Mouse (Mus musculus): ENCODE measurements around the gene Il18bp. TPM values are rescaled to one million over a fixed set of nuclear protein-coding genes. Genes with fewer than 3 reads are reported as not detected.

Gene Il18bp
- total and polyA plus RNA-seq, 3 experiments = 1.9 to 3.3 (median 1.9) TPM

- Histone ChIP-seq H3K9ac (ENCODE audit: insufficient read depth, low read depth) (no peak overlapping the region), H3K4me3 (replicated peaks in 1 of 3; ENCODE audit: low read depth in 2 of 3, low read length in 2 of 3, poor library complexity in 1 of 3) (no peak overlapping the region), H3K9me3 (replicated peaks; ENCODE audit: low read length) (no peaks in the 10 kb centered on the region), H3K36me3 (replicated peaks in 1 of 2; ENCODE audit: control insufficient read depth in 1 of 2, insufficient read depth in 1 of 2, low read length in 1 of 2) (peaks cover 32 to 89% of the 10 kb centered on the region in 2 experiments), H3K27ac (ENCODE audit: insufficient read depth, low read depth) (no peak overlapping the region), H3K4me1 (ENCODE audit: control insufficient read depth in 1 of 2, insufficient read depth in 2 of 2) (peaks cover 0 to 4% of the 10 kb centered on the region in 2 experiments; a peak in 1 of 4 replicates), H3K4me2 (ENCODE audit: insufficient read depth, low read depth, poor library complexity, severe bottlenecking) (no peak overlapping the region), H3K27me3 (replicated peaks) (no peaks in the 10 kb centered on the region), H3K79me2 (replicated peaks; ENCODE audit: control insufficient read depth, extremely low read depth, insufficient read depth, poor library complexity, severe bottlenecking) (no peaks in the 10 kb centered on the region; the same call in 1 of the 2 replicates)
- TF ChIP-seq CTCF (conservative IDR thresholded peaks at IDR 0.05 in 1 of 2, IDR thresholded peaks at IDR 0.05 in 1 of 2; ENCODE audit: low read depth in 2 of 2, low read length in 2 of 2) (no peak), GABPA (IDR thresholded peaks at IDR 0.05; ENCODE audit: insufficient replicate concordance, low read depth, low read length) (no peak), MYC (IDR thresholded peaks at IDR 0.05; ENCODE audit: low read depth, low read length) (no peak), KAT2A (IDR thresholded peaks at IDR 0.05; ENCODE audit: insufficient replicate concordance, low read length) (no peak), CHD2 (IDR thresholded peaks at IDR 0.05; ENCODE audit: low read length) (no peak), HCFC1 (IDR thresholded peaks at IDR 0.05; ENCODE audit: low read depth, low read length) (no peak), EP300 (IDR thresholded peaks at IDR 0.05; ENCODE audit: low read length) (no peak), CHD1 (IDR thresholded peaks at IDR 0.05; ENCODE audit: low read depth, low read length) (no peak), UBTF (IDR thresholded peaks at IDR 0.05; ENCODE audit: low read depth, low read length) (no peak), ZMIZ1 (IDR thresholded peaks at IDR 0.05; ENCODE audit: low read depth, low read length) (no peak)
- dilution Hi-C loops (cut with MboI; ENCODE audit: extremely low pct_ligation_motif_present, extremely low pct_unique_long_range_greater_than_20kb, low sequenced_read_pairs) (no loop called here), in situ Hi-C loops (cut with MboI; ENCODE audit: low pct_ligation_motif_present, low pct_unique_long_range_greater_than_20kb, low sequenced_read_pairs) (no loop called here)
- DNase-seq (ENCODE audit: extremely low read depth) = no peak
Measured at GRCm38 (mm10) chr7:101985081-101985480, 33.4 kb downstream of the Il18bp start.

DNA sequence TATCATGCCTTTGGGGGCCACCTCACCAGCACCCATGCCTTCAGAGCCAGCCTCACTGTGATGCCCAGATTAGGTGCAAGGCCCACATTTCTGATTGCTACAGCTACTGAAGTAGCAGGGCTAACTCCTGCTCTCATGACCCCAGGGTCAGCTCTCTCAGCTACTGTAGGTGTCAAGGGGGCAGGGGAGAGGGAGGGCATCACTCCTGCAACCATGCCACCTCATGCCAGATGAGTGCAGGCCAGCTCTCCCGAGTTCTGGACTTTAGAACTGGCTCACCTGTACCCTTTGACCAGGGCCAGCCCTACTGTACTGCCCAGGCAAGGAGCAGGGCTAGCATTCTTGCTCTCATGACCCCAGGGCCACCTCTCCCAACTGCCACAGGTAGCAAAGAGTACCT is 35.8 kb downstream of the Il18bp start:
- in situ Hi-C loops (cut with MboI; ENCODE audit: low pct_ligation_motif_present, low pct_unique_long_range_greater_than_20kb, low sequenced_read_pairs) (no loop called here), dilution Hi-C loops (cut with MboI; ENCODE audit: extremely low pct_ligation_motif_present, extremely low pct_unique_long_range_greater_than_20kb, low sequenced_read_pairs) (no loop called here)
- H3K9ac ChIP-seq (ENCODE audit: insufficient read depth, low read depth) = no peak overlapping the region
- no peak overlapping the region for H3K4me3 ChIP-seq (replicated peaks in 1 of 3; ENCODE audit: low read depth in 2 of 3, low read length in 2 of 3, poor library complexity in 1 of 3)
- H3K36me3 ChIP-seq (replicated peaks in 1 of 2; ENCODE audit: control insufficient read depth in 1 of 2, insufficient read depth in 1 of 2, low read length in 1 of 2) = peaks cover 17 to 74% of the 10 kb centered on the region in 2 experiments
- no peak for DNase-seq (ENCODE audit: extremely low read depth)
- H3K4me1 ChIP-seq (ENCODE audit: control insufficient read depth in 1 of 2, insufficient read depth in 2 of 2) = peaks cover 0 to 4% of the 10 kb centered on the region in 2 experiments; a peak in 1 of 4 replicates
- no peaks in the 10 kb centered on the region; the same call in 1 of the 2 replicates for H3K79me2 ChIP-seq (replicated peaks; ENCODE audit: control insufficient read depth, extremely low read depth, insufficient read depth, poor library complexity, severe bottlenecking)
- no peaks in the 10 kb centered on the region for H3K27me3 ChIP-seq (replicated peaks)
- TF ChIP-seq MYC (IDR thresholded peaks at IDR 0.05; ENCODE audit: low read depth, low read length) (no peak), SMC3 (IDR thresholded peaks at IDR 0.05; ENCODE audit: low read depth, low read length) (no peak), KAT2A (IDR thresholded peaks at IDR 0.05; ENCODE audit: insufficient replicate concordance, low read length) (no peak), POLR2A (IDR thresholded peaks at IDR 0.05; ENCODE audit: low read depth, low read length) (no peak)
- H3K27ac ChIP-seq (ENCODE audit: insufficient read depth, low read depth) = no peak overlapping the region
- H3K4me2 ChIP-seq (ENCODE audit: insufficient read depth, low read depth, poor library complexity, severe bottlenecking) = no peak overlapping the region
- no peaks in the 10 kb centered on the region for H3K9me3 ChIP-seq (replicated peaks; ENCODE audit: low read length)

DNA sequence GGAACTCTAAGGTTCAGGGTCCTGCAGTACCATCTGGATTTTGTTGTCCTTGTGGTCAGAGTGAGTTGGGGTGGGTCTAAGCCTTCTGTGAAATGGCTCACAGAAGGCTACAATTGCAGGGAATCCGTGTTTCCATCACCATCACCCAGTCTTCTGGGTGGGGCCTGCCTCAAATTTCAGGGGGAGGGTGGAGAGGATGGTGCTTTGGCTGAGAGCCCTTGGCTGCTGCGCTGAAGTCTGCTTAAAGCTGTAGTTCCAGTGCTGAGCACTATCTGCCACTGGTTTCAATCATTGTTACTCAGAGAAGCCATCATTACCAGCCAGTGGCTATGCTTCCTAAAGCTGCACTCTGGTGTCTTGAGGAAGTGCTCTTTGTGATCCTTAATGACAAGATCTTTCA is 44.0 kb downstream of the Il18bp start:
- DNase-seq (ENCODE audit: extremely low read depth) = no peak
- peaks cover 2 to 37% of the 10 kb centered on the region in 2 experiments; a peak in 2 of 4 replicates for H3K4me1 ChIP-seq (ENCODE audit: control insufficient read depth in 1 of 2, insufficient read depth in 2 of 2)
- no peaks in the 10 kb centered on the region for H3K27me3 ChIP-seq (replicated peaks)
- H3K27ac ChIP-seq (ENCODE audit: insufficient read depth, low read depth) = no peak overlapping the region
- TF ChIP-seq GABPA (IDR thresholded peaks at IDR 0.05; ENCODE audit: insufficient replicate concordance, low read depth, low read length) = no peak
- TF ChIP-seq E2F4 (IDR thresholded peaks at IDR 0.05; ENCODE audit: insufficient replicate concordance, low read depth, low read length) = no peak
- TF ChIP-seq ZKSCAN1 (IDR thresholded peaks at IDR 0.05; ENCODE audit: borderline replicate concordance, low read depth, low read length) = no peak
- TF ChIP-seq USF1 (IDR thresholded peaks at IDR 0.05; ENCODE audit: low read depth, low read length) = no peak
- TF ChIP-seq MAFK (IDR thresholded peaks at IDR 0.05; ENCODE audit: insufficient replicate concordance, low read length) = no peak
- no peak for TF ChIP-seq NELFE (IDR thresholded peaks at IDR 0.05; ENCODE audit: low read depth, low read length)
- dilution Hi-C loops (cut with MboI; ENCODE audit: extremely low pct_ligation_motif_present, extremely low pct_unique_long_range_greater_than_20kb, low sequenced_read_pairs) = no loop called here
- peaks cover 39% of the 10 kb centered on the region for H3K79me2 ChIP-seq (replicated peaks; ENCODE audit: control insufficient read depth, extremely low read depth, insufficient read depth, poor library complexity, severe bottlenecking)
- no peak overlapping the region for H3K4me2 ChIP-seq (ENCODE audit: insufficient read depth, low read depth, poor library complexity, severe bottlenecking)
- H3K9ac ChIP-seq (ENCODE audit: insufficient read depth, low read depth) = no peak overlapping the region
- in situ Hi-C loops (cut with MboI; ENCODE audit: low pct_ligation_motif_present, low pct_unique_long_range_greater_than_20kb, low sequenced_read_pairs) = no loop called here
- H3K4me3 ChIP-seq (replicated peaks in 1 of 3; ENCODE audit: low read depth in 2 of 3, low read length in 2 of 3, poor library complexity in 1 of 3) = no peak overlapping the region
- H3K9me3 ChIP-seq (replicated peaks; ENCODE audit: low read length) = no peaks in the 10 kb centered on the region
- peaks cover 0 to 36% of the 10 kb centered on the region in 2 experiments for H3K36me3 ChIP-seq (replicated peaks in 1 of 2; ENCODE audit: control insufficient read depth in 1 of 2, insufficient read depth in 1 of 2, low read length in 1 of 2)
